Mouse (Mus musculus) regulatory T cell (primary cell): ENCODE results near the gene Ttyh2.

Source experiments
- in situ Hi-C: fragments of 300-600 bp; cut with MboI, MseI; formaldehyde crosslinking; loops from one replicate; pipeline ENCODE4 v1.15.1; 2025; ENCODE audit warnings: high pct_unique_total_duplicates

The Ttyh2 gene

DNA sequence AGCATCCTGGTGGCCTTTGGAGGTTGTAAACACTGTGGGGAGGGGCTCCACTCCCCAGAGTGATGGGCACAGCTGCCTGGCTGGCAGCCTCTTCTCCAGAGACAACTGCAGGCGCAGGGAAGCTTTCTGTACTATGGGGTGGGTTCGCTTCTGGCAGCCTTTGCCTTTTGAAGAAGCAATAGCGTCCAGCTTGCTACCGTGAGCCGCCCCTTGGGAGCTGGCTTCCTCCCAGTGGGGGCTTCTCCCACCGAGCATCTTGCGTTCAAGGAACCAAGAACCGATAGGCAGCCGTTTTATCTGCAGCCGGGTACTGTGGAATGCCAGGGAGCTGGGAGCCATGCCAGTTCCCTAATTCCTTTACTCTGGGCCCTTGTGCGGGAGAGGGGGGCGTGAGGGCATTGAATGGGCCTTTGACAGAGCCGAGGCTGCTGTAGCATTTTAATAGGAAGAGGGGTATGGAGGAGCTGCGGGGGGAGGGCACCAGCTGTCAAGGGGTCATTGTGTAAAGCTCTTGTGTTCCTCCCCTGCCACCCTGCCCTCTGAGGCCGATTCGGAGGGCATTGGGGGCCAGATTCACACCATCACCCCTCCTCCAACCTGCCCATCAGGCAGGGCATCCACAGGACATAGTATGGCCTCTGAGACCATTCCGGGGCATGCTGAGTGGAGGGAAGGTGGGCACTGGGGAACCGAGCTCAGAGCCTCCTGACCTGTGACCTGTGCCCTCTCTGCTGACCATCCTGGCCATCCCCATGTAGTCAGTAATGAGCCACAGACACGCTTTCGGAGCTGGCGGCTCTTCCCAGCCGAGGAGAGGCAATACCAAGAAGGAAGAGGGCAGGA, 29.1 kb downstream of the Ttyh2 start:
- in situ Hi-C loops = no loop called here

DNA sequence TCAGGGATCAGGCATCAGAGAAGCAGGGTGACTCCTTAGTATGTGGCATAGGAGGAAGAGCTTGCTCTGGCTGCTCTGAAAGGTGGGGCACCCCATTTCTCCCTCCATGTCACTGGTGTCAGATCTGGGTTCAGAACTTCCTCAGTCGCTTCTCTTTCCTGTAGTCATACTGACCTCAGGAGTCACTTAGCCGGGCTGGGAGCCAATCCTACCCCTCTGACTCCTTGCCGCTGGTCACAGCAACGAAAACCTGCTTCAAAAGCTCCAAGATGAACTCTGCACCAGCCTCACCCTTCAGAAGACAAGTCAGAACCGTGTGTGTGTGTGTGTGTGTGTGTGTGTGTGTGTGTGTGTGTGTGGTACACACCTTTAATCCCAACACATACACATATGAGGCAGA, 31.1 kb downstream of the Ttyh2 start:
- in situ Hi-C loops = no loop called here

GRCm38 (mm10) chr11:114711393-114711792, 36.2 kb downstream of the Ttyh2 start:
- in situ Hi-C loops = no loop called here

GRCm38 (mm10) chr11:114711861-114712260, 36.6 kb downstream of the Ttyh2 start:
- in situ Hi-C loops = no loop called here

- in situ Hi-C loops = no loop called here
These were observed 39.3 kb downstream of the Ttyh2 start for GRCm38 (mm10) chr11:114714526-114714925.

GRCm38 (mm10) chr11:114715531-114715930, 40.3 kb downstream of the Ttyh2 start:
- in situ Hi-C loops = no loop called here

- in situ Hi-C loops = no loop called here
These were observed 45.3 kb downstream of the Ttyh2 start for GRCm38 (mm10) chr11:114720535-114720934.

GRCm38 (mm10) chr11:114722438-114722837, 47.2 kb downstream of the Ttyh2 start:
- in situ Hi-C loops = no loop called here

- in situ Hi-C loops = no loop called here
These were observed 47.8 kb downstream of the Ttyh2 start for GRCm38 (mm10) chr11:114723030-114723429.

DNA sequence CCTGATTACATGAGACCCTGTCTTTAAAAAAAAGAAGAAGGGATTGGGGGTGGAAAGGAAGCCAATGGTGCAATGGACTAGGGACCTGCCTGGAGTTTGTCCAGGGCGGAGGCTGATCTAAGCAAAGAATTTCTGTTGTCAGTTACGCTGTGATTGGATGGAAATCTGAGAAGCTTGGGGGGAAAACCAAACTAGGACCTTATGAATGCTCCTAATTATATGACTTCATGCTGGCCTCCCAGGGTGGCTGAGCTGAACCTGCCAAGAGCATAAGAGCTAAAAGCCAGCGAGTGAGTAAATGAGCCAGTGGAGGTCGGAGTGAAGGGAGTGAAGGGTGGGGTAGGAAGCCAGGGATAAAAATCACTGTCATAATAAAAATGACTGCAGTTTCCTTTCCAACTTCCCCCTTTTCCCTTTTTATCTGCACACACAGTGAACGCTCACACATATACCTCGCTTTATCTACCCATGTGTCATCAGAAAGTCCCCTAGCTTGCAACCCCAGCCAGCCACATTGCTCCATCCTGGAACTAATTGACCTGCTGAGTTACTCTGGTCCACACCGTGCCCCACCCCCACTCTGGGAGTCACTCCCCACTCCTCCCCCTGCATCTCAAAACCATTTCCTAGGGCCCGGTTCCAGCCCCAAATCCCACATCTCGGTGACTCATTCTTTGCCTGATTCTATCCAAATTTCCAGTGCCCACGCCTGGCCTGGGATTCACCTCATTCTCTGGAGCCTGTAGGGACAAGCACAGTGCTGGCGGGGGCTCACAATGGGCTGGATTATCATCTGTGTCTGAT, 49.8 kb downstream of the Ttyh2 start:
- in situ Hi-C loops = no loop called here

DNA sequence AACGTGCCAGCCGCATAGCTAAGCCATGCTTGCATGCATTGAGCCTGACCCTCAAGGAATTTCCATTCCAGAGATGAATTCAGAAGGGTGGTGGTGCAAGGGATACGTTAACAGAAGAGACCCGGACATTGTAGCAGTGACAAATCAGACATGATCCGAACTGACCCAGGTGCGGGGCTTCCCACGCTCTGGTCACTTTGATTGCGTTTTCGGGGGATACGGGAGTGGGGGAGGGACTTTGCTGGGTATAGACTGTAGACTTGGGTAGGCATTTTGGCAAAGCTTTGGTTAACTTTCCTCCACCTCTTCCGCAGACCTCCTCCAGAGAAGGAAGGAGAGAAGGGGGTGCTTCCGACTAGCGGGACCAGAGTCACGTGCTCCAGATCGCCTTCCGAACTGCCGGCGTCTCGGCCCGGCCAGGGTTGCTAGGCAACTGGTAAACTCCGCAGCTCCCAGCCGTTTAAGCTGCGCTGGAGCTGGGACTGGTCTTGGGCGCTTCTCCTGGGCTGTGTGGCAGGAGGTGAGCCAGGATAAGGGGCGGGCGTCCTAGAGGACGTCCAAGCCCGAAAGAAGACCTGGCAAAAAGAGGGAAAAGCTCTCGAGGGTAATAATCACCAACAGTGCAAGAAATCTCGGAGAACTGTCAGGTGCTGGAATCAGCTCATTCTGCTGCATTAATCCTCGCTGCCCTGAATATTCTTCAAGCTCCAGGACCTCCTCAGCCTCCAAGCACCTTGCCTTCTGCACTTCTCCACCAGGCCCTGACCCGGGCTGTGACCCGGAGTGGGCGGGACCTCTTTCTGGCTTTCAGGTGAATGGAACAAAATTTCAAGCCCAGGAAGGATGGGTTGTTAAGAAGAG, 52.0 kb downstream of the Ttyh2 start, which contains the start of gene Dnaic2:
Gene Dnaic2, plus strand, starts transcription at position 444 of the 861 bp plus-strand sequence.
- in situ Hi-C loops = no loop called here

- in situ Hi-C loops = no loop called here
These were observed 52.6 kb downstream of the Ttyh2 start for GRCm38 (mm10) chr11:114727826-114728186.

DNA sequence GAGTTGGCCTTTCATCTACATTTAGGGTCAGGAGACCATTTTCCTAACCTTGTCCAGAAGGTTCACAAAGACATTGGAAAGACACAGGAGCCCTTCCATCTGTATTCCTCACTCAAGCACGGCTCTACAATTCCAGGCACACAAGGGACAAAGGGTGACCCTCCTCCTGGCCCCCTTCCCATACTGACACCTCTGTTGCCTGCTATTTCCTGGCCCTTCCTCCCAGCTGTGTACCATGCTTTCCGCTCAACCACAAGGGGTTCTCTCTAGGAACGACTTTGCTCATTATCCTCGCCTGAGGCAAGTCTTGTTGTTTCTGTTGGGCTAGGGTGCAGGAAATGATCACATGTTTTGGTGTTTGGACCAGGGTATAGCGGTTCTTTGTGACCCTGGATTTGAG, 53.1 kb downstream of the Ttyh2 start:
- in situ Hi-C loops = no loop called here

DNA sequence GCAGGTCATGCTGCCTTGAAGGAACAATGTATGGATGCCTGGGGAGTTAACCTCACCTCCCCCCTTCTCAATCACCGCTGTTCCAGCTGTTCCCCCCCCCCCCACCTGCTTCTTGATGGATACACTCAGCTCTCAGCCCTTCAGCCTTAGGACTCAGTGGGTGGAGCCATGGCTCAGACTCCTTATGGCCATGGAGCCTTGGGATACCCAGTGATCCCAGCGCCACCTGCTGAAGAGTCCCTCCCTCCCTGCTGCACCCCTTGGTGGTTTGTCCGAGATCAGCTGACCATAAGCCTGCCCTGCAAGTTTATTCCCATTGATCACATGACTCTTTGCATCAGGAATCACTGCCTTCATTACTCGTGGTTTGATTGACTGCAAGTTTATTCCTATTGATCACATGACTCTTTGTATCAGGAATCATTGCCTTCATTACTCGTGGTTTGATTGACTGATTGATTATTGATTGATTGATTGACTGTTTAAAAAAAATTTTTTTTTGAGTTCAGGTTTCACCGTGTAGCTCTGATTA, 54.7 kb downstream of the Ttyh2 start:
- in situ Hi-C loops = no loop called here

DNA sequence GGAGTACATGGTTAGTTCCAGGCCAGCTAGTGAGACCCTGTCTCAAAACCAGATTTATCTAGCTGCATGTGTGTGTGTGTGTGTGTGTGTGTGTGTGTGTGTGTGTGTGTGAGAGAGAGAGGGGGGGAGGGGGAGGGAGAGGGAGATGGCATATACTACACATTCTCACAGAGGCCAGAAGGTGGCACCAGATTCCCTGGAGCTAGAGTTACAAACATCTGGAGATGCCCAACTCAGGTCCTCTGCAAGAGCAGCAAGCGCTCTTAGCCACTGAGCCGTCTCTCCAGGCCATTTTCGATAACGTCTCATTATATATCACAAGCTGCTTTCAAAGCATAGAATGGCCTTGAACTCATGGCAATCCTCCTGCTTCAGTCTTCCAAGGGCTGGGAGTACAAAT, 56.5 kb downstream of the Ttyh2 start:
- in situ Hi-C loops = no loop called here

GRCm38 (mm10) chr11:114732890-114733289, 57.7 kb downstream of the Ttyh2 start:
- in situ Hi-C loops = no loop called here

- in situ Hi-C loops = no loop called here
These were observed 60.9 kb downstream of the Ttyh2 start for GRCm38 (mm10) chr11:114736111-114736510.

DNA sequence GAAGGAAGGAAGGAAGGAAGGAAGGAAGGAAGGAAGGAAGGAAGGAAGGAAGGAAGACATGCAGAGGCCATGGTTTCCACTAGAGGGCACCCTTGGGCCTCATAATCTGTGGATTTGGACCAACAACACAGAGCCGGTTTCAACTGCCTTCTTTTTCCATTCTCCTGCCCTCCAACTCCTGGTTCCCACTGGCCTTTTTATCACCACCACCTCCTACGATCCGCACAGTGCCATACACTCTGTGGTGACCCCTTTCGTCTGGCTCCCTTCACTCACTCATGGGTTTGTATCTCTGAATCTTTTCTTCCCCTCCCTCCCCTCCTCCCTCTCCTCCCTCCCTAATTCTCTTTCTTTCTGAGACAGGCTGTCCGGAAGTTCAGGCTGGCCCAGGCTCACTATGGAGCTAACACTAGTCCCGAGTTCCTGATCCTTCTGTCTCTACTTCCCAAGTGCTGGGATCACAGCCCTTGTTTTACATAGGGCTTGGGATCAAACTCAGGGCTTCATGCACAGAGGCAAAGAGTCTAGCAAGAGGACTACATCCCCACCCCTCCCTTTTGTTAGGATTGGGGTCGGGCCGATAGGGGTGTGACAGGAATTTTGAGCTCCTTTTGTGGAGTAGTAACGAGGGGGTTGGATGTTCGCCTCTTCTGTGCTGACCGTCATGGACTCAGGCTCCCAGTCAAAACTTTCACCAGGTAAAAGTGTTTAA, 61.8 kb downstream of the Ttyh2 start:
- in situ Hi-C loops = no loop called here

- in situ Hi-C loops = no loop called here
These were observed 65.4 kb downstream of the Ttyh2 start for GRCm38 (mm10) chr11:114740598-114740997.

DNA sequence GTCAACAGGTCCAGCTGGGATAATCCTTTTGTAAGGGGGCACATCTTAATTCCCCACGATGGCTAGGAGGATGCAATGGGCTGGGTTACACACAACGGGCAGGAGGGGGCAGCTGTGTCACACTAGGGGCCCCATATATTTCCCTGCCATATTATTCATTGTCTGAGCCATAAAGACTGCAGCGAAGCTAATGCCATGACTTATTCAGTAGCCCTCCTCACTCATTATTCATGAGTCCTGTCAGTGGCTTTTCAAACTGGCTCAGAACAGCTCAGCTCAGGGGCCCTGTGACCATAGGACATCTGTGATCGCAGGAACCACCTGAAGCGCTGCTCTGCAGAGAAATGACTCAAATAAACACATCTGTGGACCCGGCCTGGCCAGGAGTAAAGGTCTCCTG, 66.2 kb downstream of the Ttyh2 start:
- in situ Hi-C loops = no loop called here

GRCm38 (mm10) chr11:114745134-114745533, 69.9 kb downstream of the Ttyh2 start:
- in situ Hi-C loops = loop anchor here (5.0 kb wide), 1 partner anchor 42 kb away; no protein-coding TSS in a partner anchor
